Mouse (Mus musculus) gastrocnemius, postnatal 10 days (tissue): ENCODE results near the gene Slain2. TPM values are rescaled to one million over a fixed set of nuclear protein-coding genes. Genes with fewer than 3 reads are reported as not detected.
"Not testable (repeated sequence)": the region's sequence is repeated elsewhere in the genome, so short reads cannot be mapped to it uniquely, and the experiment has no call there.

Source experiments
- DNase-seq: peaks from one replicate; pipeline ENCODE4 v3.0.0; 2021; ENCODE audit warnings: mixed read lengths
- total RNA-seq, 2 experiments: library from RNA; stranded (reverse); gene quantifications; 2 replicates each; pipeline ENCODE4 v1.2.3; 2021

The Slain2 gene
- total RNA-seq, 2 experiments from 2014 or later = 80.4 to 87.9 TPM

DNA sequence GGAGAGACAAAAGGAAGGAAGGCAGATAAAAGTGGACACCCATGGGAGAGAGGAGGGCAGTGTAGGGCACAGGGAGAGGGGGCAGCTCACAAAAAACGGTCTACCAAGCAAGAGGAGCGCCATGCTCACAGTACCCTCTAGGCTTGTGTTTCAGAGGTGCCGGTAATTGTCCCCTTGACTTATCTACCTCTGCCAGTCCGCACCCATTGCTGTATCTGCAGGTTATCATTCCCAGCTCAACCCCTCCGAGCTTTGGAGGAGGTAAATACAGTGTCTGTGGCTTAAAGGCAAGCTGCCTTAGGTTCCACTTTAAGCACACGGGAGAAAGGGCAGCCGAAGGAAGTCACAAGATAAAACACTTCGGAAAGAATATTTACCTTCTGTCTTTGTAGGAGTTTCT is 14.8 kb upstream of the Slain2 start:
- no peak for DNase-seq

DNA sequence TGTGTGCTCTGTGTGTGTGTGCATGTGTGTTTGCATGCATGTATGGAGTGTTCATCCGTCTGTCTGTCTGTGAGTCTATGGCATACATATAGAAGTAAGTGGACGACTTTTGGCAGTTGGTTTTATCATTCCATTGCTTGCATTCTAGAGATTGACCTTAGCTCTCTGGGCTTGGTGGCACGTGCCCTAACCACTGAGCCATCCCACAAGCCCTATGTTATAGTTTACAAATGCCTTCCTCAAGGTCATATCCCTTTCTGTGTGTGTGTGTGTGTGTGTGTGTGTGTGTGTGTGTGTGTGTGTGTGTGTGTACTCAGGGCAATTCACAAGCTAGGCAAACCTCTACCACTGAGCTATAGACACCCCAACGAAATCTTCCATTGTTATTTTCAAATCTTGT is 12.2 kb upstream of the Slain2 start:
- DNase-seq = no peak

DNA sequence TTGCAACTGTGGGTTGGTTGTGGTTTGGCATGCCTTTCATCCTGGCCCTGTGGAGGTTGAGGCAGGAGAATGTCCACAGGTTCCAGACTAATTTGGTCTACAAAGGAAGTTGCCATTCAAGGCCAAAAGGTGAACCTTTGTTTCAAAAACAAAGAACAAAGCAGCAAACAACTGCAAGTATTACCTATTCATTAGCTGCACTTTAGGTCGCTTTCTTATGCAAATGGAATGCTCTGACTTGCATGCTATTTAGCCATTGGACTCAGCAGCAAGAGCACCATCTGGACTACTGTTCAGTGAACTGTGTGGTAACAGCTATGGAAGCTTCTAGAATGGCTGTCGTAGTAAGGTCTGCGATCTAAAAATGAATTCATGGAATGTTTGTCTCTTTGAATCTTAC is 11.8 kb upstream of the Slain2 start:
- DNase-seq = no peak

DNA sequence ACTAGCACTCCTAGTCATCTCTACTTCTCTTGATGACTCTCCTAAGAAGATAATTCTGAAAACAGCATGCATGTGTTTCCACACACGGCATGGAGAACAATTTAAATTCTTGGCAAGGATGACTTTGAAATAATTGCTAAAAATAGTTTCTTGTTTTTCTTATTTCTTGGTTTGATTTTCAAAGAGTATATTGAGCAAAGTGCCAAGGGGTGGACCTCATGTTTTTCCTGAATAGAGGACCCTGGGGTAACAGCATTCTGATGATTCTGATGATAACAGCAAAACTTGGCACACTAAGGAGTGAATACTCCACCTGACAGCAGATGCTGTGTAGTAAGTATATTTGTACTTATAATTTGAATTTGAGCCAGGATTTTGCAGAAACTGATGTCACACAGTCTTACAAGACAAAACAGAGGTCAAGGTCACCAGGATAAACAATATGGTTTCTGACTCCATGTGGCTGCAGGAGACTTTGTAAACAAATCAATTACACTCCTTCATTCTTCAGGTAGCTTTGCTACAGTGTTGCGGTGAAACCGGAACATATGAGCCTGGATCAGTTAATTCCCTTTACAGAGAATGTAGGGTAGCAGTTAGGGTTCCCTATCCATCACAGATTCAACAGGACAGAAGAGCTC is 11.1 kb upstream of the Slain2 start:
- no peak for DNase-seq

DNA sequence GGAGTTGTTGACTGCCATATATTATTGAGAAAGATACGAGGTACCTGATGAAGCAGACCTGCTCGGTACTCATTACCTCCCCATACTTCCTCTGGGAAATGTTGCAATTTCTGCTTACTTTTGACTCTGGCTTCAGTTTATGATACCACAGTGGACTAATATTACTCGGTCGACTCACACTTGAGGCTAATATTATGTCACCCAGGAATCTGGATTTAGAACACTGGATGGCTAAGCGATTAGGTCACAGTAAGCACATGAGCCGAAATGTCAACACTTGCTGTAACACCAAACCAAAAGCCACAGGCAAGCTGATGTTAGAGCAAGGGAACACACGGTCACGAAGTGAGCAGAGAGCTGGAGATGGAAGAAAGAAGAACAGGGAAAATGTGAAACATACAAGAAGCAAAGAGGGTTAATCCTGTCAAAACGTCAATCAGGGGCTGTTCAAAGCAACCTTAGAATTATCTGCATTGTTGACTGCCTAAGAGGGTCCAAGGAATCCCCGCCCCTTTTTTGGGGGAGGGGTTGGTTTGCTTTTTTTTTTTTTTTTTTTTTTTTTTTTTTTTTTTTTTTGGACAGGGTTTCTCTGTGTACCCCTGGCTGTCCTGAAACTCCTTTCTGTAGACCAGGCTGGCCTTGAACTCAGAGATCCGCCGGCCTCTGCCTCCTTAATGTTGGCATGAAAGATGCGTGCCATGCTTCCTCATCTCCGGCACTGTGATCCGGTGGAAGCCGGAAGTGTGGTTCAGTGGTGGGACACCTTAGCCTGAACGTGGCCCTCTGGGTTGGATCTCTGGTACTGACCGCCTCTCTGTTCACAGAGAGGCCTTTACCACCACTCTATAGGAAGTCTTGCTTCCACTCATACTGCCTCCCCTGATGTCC is 9.0 kb upstream of the Slain2 start:
- no peak for DNase-seq

DNA sequence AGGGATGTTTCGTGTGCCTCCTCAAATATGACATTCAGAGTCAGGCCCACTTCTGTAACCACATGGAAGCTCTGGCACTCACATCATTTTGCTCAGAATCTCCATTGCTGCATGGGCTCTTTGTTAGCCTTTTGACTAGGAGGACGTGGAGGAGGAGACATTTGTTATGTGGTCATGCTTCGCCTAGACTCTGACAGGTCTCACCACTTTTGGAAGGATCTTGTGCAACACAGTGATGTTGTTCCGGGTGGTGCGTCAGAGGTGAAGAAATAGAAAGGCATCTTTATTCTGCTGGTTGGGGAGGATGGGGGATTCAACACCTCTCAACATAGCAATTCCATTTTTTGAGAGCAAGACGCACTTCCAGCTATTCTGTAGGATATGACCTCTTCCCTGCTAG is 6.7 kb upstream of the Slain2 start:
- DNase-seq = no peak

DNA sequence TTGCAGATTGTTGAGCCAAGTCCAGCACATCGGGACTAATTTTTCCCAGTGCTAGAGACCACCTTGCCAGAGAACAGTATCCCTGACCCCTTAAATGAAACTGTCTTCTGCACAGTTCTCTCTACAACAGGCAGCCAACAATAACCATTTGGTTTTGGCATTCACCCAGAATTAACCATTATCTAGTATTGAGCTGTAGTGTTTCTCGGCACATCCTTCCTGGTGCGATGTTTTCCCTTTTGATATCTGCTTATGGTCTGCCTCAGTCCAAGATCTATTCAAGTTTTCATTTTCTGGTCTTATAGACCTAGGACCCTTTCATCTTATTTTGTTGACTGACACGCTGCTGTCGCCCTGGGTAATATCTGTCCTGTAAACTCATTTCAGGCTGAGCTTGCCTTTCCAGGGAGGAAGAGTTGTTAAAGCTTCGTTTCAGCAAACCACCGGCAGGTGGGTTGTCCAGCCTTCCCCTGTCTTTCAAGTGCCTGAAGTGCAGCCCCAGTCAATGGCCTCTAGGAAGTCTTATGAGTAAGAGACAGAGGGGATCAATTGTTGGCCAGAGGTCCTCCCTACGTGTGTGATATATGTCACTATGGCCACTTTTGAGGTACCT is 5.7 kb upstream of the Slain2 start:
- no peak for DNase-seq

DNA sequence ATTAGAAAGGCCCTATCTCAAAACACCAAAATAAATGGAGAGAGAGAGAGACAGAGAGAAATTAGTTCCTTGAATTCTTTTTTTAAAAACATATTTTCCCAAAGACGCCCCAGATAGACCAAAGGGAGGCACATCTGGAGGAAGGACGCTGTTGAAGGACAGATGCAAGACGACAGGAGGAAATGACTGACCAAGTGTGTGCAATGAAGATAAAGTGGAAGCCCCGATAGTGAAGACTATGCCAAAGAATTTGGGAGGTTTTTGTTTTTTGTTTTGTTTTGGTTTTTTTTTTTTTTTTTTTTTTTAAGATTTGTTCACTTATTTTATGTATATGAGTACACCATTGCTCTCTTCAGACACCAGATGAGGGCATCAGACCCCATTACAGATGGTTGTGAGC is 4.7 kb upstream of the Slain2 start:
- DNase-seq = no peak

DNA sequence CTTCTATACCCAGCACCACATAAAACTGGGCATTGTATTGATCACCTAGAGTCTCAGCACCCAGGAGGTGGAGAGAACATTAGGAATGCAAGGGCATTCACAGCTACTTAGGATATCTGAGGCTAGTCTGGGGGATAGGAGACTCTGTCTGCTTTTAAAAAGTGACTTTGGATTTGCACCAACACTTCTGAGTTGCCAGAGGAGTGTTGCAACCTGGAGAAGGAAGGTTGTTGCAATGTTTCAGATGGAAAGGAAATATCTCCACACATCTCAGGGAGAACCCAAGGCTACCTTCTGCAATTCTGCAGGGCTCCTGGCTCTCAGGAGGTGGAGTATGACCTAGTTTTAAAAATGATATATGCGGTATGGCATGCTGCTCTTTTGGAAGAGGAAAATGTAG is 3.7 kb upstream of the Slain2 start:
- no peak for DNase-seq

DNA sequence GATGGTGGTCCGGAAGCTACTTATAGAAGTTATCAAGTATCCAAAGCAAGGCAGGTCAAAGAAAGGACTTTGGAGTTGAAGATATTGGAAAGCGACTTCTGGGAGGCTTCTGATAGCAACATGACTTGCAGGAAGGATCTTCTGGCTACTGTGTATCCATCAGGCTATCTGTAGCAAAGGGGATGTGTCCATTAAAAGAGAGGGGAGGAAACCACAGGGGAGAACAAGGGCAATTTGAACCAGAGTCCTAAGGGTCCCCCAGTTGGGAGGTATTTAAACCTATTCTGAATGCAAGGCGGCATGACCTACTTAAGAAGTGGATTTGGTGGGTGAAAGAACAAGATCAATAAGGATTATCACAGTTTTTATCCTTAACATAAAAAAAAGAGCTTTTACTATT is 2.8 kb upstream of the Slain2 start:
- DNase-seq = no peak

DNA sequence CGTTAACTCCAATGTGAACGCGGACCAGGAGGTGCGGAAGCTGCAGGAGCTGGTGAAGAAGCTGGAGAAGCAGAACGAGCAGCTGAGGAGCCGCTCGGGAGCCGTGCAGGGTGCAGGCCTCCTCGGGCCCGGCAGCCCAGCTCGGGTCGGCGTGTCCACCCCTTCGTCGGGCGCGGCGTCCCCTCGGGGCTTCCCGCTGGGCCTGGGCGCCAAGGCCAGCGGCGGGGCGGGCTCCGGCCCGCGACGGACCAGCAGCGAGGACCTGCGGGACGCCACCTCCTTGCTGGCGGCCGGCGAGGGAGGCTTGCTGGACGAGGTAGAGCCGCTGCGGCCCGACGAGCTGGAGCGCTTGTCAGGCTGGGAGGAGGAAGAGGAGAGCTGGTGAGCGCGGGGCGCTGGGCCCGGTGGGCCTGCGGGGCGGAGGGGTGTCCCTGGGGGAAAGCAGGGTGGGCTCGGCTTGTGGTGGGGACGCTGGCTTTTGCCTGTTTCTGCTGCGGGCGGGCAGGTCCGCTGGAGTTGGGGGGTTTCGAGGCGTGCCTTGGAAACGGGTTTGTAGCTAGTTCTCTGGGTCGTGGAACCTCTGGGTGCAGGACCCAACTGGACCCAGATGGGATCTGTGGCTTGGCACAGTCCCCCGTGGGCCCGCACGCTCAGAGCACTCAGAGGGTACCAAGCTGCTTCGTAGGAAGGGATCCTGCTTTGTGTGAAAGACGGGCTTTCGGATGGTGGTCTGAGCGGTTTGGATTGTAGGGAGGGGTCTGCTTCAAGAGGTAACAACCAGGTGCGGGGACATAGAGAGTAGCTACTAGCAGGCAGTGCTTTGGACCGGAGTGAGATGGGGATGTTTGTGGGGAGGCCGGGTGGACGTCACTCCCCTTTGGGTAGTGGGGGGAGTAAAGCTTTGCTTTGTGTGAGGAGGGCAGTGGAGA is 793 bp downstream of the Slain2 start:
- peak; percentile 67 for DNase-seq

DNA sequence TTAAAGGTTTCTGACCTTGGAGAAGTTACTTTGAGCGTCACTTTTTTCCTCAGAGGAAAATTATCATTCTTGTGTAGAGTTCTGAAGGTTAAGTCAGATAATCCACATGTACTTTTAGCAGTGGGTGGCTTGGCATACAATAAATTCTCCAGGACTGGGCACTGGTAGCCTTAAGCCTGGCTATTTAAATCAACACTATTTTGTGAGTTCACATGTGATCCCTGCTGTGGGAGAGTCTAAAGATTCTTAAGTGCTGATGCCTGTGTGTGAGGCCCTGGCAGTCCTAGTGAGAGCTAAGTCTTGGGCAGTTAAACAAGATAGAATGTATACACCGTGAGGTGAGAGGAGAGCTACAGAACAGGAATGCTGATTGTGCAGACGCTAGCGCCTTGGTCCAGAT is 1.9 kb downstream of the Slain2 start:
- DNase-seq = no peak

DNA sequence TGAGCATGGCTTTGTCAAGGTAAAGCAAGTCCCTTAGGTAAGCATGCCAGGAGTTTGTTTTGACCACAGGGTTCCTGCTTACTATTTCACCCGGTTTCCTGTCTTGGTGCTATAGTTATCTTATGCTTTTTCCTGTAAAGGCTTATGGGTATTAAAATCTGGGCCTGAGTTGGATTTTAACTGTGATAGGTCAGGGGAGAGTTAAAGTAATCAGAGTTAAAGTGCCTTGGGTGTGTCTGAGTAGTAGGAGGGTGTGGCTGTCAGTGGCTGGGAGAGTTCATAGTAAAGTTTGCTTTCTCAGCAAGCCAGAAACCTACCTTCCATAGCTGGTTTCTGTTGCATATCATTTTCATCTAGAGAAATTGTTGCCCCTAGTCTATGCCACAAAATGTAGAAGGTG is 2.7 kb downstream of the Slain2 start:
- no peak for DNase-seq

DNA sequence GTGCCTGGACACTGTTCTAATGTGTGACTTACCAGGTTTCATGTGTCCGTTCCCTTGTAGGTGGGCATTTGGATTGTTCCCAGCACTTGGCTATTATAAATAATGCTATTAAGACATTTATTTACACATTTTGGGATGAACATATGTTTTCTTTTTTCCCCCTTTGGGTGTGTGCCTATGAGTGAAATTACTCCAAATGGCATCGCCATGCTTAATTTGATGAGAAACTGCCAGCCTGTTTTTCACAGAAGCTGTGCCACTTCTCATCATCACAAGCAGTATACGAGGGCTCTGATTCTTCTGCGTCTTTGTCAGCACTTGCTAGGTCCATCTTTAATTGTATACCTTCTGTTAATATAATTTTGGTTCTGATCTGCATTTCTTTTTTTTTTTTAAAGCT is 6.3 kb downstream of the Slain2 start:
- no peak for DNase-seq

DNA sequence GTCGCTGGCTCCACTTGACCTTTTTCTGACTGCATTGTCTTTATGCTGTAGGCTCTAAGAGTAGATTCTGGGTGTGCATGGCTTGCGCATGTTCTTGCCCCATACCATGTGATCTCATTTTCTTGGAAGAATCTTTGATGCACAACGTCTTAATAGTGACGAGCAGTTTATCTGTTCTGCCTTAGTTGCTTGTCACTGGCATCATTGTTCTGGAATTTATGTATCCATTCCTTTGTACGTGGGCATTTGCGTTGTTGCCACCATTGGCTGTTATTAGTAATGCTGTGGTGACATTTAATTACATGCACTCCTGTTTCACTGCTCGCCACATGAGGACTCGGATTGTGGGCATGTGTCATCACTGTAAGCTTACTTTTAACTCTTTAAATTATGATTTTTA is 7.1 kb downstream of the Slain2 start:
- no peak for DNase-seq

DNA sequence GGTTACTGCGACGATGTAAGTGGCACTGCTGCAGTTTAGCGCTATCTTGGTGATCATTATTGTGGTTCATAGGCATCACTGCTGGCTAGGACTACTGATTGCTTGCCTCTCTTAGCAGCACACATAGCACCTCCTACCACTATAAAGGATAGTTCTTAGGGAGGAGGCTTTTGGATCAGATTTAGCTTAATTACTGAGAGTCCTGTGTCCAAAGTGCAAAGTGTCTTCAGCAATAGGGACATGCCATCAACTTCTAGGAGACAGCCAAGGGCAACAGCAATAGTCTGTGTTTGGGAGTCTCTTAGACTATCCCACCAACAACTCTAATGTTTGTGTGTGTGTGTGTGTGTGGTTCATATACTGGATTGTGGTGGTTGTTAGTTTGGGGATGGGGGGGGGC is 8.7 kb downstream of the Slain2 start:
- DNase-seq = no peak

DNA sequence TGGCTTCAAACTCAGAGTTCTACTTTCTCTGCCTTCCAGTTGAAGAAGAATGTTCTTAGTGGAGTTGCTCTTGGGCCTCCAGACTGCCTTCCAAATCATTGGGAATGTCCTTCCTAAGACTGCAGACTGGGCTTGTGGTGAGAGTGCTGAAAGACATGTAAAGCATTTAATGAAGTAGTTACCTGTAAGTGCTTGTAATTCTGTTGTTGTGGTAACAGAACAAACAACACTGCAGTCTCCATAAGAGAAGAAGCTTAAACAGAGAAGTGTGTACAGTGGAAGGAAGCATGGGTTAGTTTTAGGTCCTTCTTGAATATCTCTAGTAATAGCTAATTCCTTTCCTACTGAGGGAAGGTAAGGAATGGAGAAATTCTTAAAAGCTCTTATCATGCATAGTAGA is 13.0 kb downstream of the Slain2 start:
- no peak for DNase-seq

DNA sequence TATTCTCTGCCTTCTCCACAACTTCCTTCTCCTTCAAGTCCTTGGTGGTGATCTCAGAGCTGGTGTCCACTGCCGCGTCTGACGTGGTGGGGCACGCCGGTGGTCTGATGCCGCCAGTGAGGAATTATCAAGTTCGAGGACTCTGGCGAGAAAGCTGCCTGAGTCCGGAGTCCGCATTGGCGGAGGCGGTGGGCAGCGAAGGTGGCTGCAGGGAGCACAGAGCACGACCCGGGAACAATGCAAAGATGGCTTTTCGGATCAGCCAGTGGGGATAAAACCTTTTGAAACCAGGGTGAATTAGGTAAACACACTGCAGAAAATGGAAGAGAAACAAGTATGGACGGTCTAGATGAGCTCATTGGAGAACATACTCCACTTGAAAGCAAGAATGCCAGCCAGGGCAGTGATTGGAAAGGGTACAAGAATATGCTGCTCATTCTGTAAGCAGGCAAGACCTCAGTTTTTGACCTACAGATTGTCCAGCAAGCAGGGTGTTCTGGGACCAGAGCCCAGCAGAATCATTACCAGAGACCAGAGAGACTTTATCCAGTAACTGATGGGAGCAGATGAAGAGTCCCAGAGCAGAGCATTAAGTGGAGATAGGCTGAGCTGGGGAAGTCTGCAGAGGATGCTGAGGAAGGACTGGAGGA is 19.0 kb downstream of the Slain2 start:
- no peak for DNase-seq

DNA sequence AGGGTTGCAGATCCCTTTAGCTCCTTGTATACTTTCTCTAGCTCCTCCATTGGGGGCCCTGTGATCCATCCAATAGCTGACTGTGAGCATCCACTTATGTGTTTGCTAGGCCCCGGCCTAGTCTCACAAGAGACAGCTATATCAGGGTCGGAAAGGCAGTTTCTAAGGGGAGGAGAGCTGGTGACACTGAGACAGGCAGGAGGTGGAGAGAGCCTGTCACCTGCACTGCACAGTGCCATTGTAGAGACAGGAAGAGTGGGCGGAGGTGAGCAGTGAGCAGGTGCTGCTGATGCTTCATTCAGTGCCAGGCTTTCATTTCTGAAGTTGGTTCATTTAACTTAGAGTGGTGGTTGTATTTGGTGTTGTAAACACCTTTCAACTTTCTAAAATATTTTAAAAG is 24.3 kb downstream of the Slain2 start:
- DNase-seq = not testable (repeated sequence)

DNA sequence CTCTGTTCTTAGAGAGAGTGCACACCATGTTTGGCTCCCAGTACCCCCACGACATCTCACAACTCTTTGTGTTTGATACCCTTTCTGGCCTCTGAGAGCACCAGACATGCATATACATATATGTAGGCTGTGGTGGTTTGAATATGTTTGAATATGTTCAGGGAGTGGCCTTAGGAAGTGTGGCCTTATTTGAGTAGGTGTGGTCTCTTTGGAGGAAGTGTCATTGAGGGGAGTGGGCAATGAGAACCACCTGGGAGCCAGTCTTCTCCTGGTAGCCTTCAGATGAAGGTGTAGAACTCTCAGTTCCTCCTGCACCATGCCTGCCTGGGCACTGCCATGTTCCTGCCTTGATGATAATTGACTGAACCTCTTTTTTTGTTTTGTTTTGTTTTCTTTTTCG is 25.2 kb downstream of the Slain2 start:
- no peak for DNase-seq

DNA sequence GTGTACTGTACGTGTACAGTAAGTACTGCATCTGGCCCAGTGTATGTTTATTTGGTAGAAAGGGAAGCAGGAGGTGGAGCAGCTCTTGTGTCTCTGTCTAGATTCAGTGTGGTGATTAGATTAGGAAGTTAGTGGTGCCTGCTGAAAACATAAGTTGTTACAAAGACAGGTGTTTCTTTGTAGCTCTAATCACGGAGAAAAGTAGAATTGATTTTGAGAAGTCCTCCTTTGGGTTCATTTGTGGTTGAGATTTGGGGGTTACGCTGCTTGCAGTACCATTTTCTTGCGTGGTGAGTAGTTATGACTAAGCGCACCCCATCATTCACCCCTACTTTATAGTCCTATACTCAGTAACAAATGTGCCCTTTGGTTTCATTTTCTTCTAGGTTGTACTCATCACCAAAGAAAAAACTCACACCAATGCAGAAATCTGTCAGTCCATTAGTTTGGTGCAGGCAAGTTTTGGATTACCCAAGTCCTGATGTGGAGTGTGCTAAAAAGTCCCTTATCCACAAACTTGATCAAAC is 26.9 kb downstream of the Slain2 start:
- DNase-seq = no peak

DNA sequence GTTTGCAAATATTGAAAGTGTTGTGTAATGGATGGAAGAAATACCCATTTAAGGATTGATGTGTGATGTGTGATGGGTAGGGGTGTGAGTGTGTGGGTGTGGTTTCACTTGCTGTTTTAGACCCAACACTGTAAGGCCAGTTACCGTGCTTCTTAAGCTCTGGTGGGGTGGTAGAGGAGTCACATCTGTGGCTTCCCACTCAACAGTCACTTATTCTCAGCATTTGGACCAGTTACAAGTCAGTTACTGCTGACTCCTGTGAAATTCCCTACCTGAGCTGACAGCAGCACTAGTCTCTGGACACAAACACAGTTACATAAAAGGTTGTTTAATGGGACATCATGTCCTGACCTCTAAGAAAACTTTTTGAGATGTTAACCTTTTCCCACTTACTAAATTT is 34.0 kb downstream of the Slain2 start:
- DNase-seq = no peak
